Mouse (Mus musculus): ENCODE measurements around the gene Tpbgl. TPM values are rescaled to one million over a fixed set of nuclear protein-coding genes. Genes with fewer than 3 reads are reported as not detected.
A peak's percentile ranks its signal among the peaks of the same experiment; 100 is the strongest.

Gene Tpbgl
- polyA plus RNA-seq, 1 experiment from 2014 or later, result 1.0 TPM

DNA sequence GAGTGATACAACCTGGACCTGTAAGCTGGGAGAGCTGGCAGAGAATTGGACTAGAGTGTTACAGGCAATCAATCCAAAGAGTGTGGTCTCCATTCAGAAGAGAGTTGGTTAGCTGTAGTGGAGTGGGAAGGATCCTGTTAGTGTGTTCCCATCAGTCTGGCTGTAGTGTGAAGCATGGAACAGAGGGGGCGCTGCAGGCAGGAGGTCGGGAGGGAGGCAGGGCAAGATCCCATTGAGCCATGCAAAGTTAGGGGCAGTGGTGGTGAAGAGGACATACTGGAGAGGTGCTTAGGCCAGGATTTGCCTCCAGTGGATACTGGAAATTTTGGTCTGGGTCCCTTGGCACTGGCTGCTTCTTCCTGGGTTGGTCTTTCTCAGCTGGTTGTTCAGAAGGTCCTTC is 8.6 kb downstream of the Tpbgl start:
- Histone ChIP-seq H3K4me1 (ENCODE audit: control insufficient read depth, insufficient read depth, low read length) (no peaks in the 10 kb centered on the region), H3K9ac (ENCODE audit: low read depth, low read length) (no peak overlapping the region), H3K9me3 (ENCODE audit: control insufficient read depth, low read length) (no peaks in the 10 kb centered on the region), H3K4me3 (ENCODE audit: low read length) (no peak overlapping the region), H3K27me3 (replicated peaks; ENCODE audit: control insufficient read depth, insufficient read depth, low read length) (no peaks in the 10 kb centered on the region; the same call in 1 of the 2 replicates), H3K36me3 (ENCODE audit: control insufficient read depth, insufficient read depth, low read length) (no peaks in the 10 kb centered on the region), H3K4me2 (ENCODE audit: low read depth, low read length) (no peak overlapping the region), H3K27ac (ENCODE audit: low read length) (no peak overlapping the region)
- ATAC-seq, result no peak
- WGBS, result 49% methylated on average over 2 of the region's 2 CpGs

DNA sequence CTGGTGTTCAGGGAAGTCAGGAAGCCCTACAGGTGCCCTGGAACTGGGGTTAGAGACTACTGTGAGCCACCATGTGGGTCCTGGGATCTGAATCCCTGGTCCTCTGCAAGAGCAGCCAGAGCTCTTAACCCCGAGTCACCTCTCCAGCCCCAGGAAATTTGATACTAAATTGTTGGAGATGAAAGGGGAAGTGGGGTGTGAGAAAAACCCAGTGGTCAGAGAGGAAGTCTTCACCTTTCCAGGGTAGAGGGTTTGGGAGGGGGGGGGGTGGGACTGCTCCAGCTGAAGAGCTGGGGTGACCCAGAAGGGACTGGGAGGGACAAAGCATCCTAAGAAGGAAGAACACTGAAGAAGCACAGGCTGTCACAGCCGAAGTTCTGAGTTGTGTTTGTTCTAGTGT is 19.3 kb downstream of the Tpbgl start:
- Histone ChIP-seq H3K9me3 (ENCODE audit: control insufficient read depth, low read length) (no peaks in the 10 kb centered on the region), H3K27ac (ENCODE audit: low read length) (no peak overlapping the region), H3K4me2 (ENCODE audit: low read depth, low read length) (no peak overlapping the region), H3K4me1 (ENCODE audit: control insufficient read depth, insufficient read depth, low read length) (no peaks in the 10 kb centered on the region), H3K4me3 (ENCODE audit: low read length) (no peak overlapping the region), H3K27me3 (replicated peaks; ENCODE audit: control insufficient read depth, insufficient read depth, low read length) (no peaks in the 10 kb centered on the region), H3K9ac (ENCODE audit: low read depth, low read length) (no peak overlapping the region), H3K36me3 (ENCODE audit: control insufficient read depth, insufficient read depth, low read length) (no peaks in the 10 kb centered on the region)
- 50% methylated on average over 2 of the region's 2 CpGs for WGBS
- ATAC-seq, result no peak

DNA sequence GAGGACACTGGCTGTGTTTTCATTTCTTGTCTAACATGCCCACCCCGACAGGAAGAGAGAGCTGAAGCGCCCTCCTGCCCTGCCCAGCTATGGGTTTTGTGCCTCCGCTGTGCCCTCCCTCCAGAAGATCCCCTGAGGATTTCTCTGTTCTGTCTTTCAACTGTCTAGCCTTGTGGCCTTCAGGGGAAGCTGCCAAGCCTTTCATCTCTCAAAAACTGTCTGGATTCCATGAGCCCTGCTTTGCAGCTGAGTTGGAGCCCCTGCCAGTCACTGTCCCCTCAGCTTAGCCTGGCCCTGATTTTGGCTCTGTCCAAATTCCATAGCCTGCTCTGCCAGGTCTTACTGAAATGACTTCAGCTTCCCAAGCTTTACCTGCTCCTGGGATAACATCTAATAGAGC is 20.1 kb downstream of the Tpbgl start:
- H3K27me3 ChIP-seq (replicated peaks; ENCODE audit: control insufficient read depth, insufficient read depth, low read length), result no peaks in the 10 kb centered on the region
- H3K27ac ChIP-seq (ENCODE audit: low read length), result no peak overlapping the region
- 0 out of 2 replicates have a peak, but pooled peaks cover 3% of the 10 kb centered on the region for H3K36me3 ChIP-seq (ENCODE audit: control insufficient read depth, insufficient read depth, low read length)
- no peak for ATAC-seq
- no peaks in the 10 kb centered on the region for H3K4me1 ChIP-seq (ENCODE audit: control insufficient read depth, insufficient read depth, low read length)
- 67% methylated on average over 3 of the region's 3 CpGs for WGBS
- H3K4me2 ChIP-seq (ENCODE audit: low read depth, low read length), result no peak overlapping the region
- no peak overlapping the region for H3K9ac ChIP-seq (ENCODE audit: low read depth, low read length)
- H3K4me3 ChIP-seq (ENCODE audit: low read length), result no peak overlapping the region
- no peaks in the 10 kb centered on the region for H3K9me3 ChIP-seq (ENCODE audit: control insufficient read depth, low read length)

DNA sequence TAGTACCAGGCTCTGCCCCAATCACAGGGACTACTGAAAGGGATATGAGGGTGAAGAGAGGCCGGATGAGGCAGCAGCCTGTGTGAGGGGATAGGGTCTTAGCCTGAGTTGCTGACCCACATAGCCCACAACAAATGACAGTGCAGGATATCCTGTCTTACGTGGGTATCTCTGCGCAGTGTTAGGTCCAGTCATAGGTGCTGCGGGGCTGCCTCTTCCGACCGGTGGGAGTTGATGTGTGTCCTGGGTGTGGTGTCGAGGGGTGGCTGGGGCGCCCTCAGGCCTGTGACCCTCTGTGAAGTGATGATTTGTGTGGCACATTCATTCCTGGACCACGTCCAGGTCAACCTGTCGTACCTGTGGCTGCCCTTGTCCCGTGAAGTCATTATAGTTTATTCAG is 20.6 kb downstream of the Tpbgl start:
- Histone ChIP-seq H3K4me2 (ENCODE audit: low read depth, low read length) (no peak overlapping the region), H3K27me3 (replicated peaks; ENCODE audit: control insufficient read depth, insufficient read depth, low read length) (no peaks in the 10 kb centered on the region), H3K9me3 (ENCODE audit: control insufficient read depth, low read length) (no peaks in the 10 kb centered on the region), H3K36me3 (ENCODE audit: control insufficient read depth, insufficient read depth, low read length) (0 out of 2 replicates have a peak, but pooled peaks cover 3% of the 10 kb centered on the region), H3K9ac (ENCODE audit: low read depth, low read length) (no peak overlapping the region), H3K27ac (ENCODE audit: low read length) (no peak overlapping the region), H3K4me3 (ENCODE audit: low read length) (no peak overlapping the region), H3K4me1 (ENCODE audit: control insufficient read depth, insufficient read depth, low read length) (no peaks in the 10 kb centered on the region)
- no peak for ATAC-seq
- WGBS, result 86% methylated on average over 11 of the region's 11 CpGs

DNA sequence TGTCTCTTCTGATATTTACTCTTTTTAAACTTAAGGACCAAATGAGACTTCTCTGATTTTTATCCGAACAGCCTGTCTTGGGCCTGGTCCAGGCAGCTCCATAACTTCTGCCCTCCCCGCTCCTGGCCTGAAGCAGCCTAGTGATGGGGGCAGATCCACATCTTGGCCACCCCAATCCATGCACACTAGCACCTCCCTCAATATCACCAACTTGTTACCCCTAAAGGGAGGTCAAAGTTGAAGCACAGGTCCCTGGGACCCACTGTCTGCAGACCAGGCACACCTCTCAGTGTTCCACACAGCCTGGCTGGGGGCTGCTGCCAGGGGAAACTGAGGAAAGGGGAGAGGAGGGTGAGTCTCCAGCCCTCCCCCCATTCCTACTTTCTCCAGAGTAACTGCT is 21.8 kb downstream of the Tpbgl start:
- H3K27me3 ChIP-seq (replicated peaks; ENCODE audit: control insufficient read depth, insufficient read depth, low read length), result no peaks in the 10 kb centered on the region
- WGBS, result 93% methylated on average over 2 of the region's 2 CpGs
- no peaks in the 10 kb centered on the region for H3K9me3 ChIP-seq (ENCODE audit: control insufficient read depth, low read length)
- no peak overlapping the region for H3K4me3 ChIP-seq (ENCODE audit: low read length)
- H3K27ac ChIP-seq (ENCODE audit: low read length), result no peak overlapping the region
- ATAC-seq, result no peak
- no peaks in the 10 kb centered on the region for H3K4me1 ChIP-seq (ENCODE audit: control insufficient read depth, insufficient read depth, low read length)
- H3K36me3 ChIP-seq (ENCODE audit: control insufficient read depth, insufficient read depth, low read length), result 0 out of 2 replicates have a peak, but pooled peaks cover 3% of the 10 kb centered on the region
- no peak overlapping the region for H3K9ac ChIP-seq (ENCODE audit: low read depth, low read length)
- H3K4me2 ChIP-seq (ENCODE audit: low read depth, low read length), result no peak overlapping the region

DNA sequence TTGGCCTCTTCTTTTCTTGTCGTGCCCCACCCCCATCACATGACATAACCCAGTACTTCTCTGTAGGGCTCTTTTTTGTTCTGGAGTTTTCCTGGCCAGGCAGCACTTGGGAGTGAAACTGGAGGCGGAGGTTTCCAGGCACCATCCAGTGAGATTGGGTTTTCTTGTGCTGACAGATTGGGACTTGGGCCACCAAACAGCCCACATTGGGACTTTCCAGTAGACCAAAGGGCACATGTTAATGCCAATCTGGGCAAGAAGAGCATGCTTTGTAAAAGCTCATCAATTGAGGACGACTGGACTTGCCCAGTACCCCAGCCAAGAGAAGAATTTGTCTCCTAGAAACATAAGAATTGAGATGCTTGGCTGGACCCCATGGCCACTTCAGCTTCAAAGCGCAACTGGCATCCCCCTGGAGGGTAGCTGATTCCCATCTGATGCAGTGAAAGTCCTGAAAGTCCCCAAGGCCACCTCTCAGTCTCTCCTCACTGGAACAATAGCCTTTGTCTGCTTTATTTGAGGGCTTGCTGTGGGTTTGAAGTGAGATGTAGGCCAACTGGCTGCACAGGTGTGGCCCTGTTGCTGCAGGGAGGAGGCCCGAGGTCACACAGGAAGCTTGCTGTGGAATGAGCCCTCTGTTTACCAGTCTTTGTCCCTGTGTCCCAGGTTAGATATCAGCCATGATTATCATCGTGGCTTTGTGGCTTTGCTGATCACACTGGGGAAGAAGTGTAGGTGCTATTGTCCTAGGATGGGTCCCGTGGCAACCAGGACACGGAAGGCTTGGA is 22.8 kb downstream of the Tpbgl start:
- Histone ChIP-seq H3K9me3 (ENCODE audit: control insufficient read depth, low read length) (no peaks in the 10 kb centered on the region), H3K4me1 (ENCODE audit: control insufficient read depth, insufficient read depth, low read length) (no peaks in the 10 kb centered on the region), H3K36me3 (ENCODE audit: control insufficient read depth, insufficient read depth, low read length) (0 out of 2 replicates have a peak, but pooled peaks cover 3% of the 10 kb centered on the region), H3K27me3 (replicated peaks; ENCODE audit: control insufficient read depth, insufficient read depth, low read length) (no peaks in the 10 kb centered on the region), H3K4me2 (ENCODE audit: low read depth, low read length) (no peak overlapping the region), H3K4me3 (ENCODE audit: low read length) (no peak overlapping the region), H3K9ac (ENCODE audit: low read depth, low read length) (no peak overlapping the region), H3K27ac (ENCODE audit: low read length) (no peak overlapping the region)
- ATAC-seq, result no peak
- WGBS, result 76% methylated on average over 8 of the region's 8 CpGs

DNA sequence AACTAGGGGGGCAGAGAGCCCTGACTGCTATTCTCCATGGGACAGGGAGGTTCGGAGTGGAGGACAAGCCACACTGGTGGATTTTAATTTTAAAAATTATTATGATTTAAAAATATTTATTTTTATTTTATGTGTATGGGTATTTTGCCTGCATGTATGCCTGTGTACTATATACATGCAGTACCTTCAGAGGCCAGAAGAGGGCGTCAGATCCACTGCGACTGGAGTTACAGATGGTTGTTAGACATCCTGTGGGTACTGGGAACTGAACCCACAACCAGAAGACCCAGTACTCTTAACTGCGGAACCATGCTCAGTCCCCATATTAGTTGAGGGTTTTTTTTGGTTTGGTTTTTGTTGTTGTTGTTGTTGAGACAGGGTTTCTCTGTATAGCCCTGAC is 28.2 kb downstream of the Tpbgl start:
- Histone ChIP-seq H3K9me3 (ENCODE audit: control insufficient read depth, low read length) (no peaks in the 10 kb centered on the region), H3K4me2 (ENCODE audit: low read depth, low read length) (no peak overlapping the region), H3K27me3 (replicated peaks; ENCODE audit: control insufficient read depth, insufficient read depth, low read length) (no peaks in the 10 kb centered on the region), H3K4me1 (ENCODE audit: control insufficient read depth, insufficient read depth, low read length) (no peaks in the 10 kb centered on the region), H3K27ac (ENCODE audit: low read length) (no peak overlapping the region), H3K9ac (ENCODE audit: low read depth, low read length) (no peak overlapping the region), H3K36me3 (ENCODE audit: control insufficient read depth, insufficient read depth, low read length) (peaks cover 8% of the 10 kb centered on the region; the same call in 1 of the 2 replicates), H3K4me3 (ENCODE audit: low read length) (no peak overlapping the region)
- WGBS, result 74% methylated on average over 4 of the region's 4 CpGs
- ATAC-seq, result no peak

DNA sequence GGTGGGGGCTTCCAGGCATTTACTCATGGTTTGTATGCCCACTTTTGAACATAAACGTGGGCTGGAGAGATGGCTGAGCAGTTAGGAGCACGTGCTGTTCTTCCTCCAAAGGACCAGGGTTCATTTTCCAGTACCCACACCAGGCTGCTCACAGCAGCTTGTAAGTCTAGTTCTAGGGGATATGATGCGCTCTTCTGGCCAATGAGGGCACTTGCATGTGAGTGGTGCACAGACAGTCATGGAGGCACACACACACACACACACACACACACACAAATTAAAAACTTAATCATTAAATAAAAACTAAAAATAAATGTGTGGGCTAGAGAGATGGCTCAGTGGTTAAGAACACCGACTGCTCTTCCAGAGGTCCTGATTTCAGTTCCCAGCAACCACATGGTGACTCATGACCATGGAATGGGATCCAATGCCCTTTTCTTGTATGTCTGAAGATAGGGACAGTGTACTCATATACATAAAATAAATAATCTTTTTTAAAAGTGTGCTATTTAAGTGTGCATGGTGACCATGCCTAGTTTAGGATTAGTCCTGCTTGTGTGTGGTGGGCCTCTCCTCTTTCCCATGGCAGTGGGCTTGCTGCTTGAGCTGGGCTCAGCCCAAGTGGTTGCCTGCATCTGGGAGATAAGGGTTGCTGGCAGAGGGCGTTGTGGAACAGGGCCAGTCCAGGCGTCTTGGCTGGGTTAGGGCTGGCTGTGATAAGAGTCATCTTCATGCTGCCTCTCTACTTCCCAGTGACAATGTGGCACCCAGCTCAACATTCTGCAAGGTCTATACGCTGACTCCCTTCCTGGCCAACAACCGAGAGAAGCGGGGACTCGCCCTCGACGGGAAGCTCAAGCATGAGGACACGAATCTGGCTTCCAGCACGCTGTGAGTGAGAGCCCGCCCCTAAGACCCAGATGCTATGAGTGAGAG is 32.8 kb downstream of the Tpbgl start:
- Histone ChIP-seq H3K4me3 (ENCODE audit: low read length) (no peak overlapping the region), H3K27ac (ENCODE audit: low read length) (no peak overlapping the region), H3K27me3 (replicated peaks; ENCODE audit: control insufficient read depth, insufficient read depth, low read length) (no peaks in the 10 kb centered on the region), H3K36me3 (ENCODE audit: control insufficient read depth, insufficient read depth, low read length) (peaks cover 5% of the 10 kb centered on the region; the same call in 1 of the 2 replicates), H3K9ac (ENCODE audit: low read depth, low read length) (no peak overlapping the region), H3K4me1 (ENCODE audit: control insufficient read depth, insufficient read depth, low read length) (no peaks in the 10 kb centered on the region), H3K9me3 (ENCODE audit: control insufficient read depth, low read length) (no peaks in the 10 kb centered on the region), H3K4me2 (ENCODE audit: low read depth, low read length) (no peak overlapping the region)
- peak; percentile 67; the same call in 1 of the 2 replicates for ATAC-seq
- WGBS, result 87% methylated on average over 15 of the region's 15 CpGs

DNA sequence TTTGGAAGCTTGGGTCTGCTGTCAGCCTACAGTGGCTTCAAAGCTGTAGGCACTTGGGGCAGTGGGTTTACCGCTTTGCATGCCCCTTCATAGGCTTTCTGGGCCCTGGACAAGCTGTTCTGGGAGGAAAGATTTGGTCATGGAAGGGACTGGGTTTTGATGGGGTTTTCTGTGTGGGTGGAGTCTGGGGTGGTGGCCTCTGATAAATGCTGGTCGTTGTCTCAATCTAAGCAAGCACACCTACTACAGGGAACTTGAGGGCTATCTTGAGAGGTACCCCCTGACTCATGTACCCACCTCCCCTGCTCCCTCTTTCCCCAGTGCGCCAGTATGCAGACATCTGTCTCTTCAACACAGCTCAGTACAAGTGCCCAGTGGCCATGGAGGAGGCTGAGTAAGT is 34.2 kb downstream of the Tpbgl start:
- H3K4me1 ChIP-seq (ENCODE audit: control insufficient read depth, insufficient read depth, low read length), result no peaks in the 10 kb centered on the region
- H3K27ac ChIP-seq (ENCODE audit: low read length), result no peak overlapping the region
- H3K27me3 ChIP-seq (replicated peaks; ENCODE audit: control insufficient read depth, insufficient read depth, low read length), result no peaks in the 10 kb centered on the region
- peaks cover 3% of the 10 kb centered on the region; the same call in 1 of the 2 replicates for H3K36me3 ChIP-seq (ENCODE audit: control insufficient read depth, insufficient read depth, low read length)
- H3K4me2 ChIP-seq (ENCODE audit: low read depth, low read length), result no peak overlapping the region
- ATAC-seq, result no peak
- no peak overlapping the region for H3K4me3 ChIP-seq (ENCODE audit: low read length)
- 97% methylated on average over 3 of the region's 3 CpGs for WGBS
- H3K9ac ChIP-seq (ENCODE audit: low read depth, low read length), result no peak overlapping the region
- no peaks in the 10 kb centered on the region for H3K9me3 ChIP-seq (ENCODE audit: control insufficient read depth, low read length)
